Mouse (Mus musculus) limb, embryonic 11.5 days (tissue): ENCODE results near the gene Ces4a. TPM values are rescaled to one million over a fixed set of nuclear protein-coding genes. Genes with fewer than 3 reads are reported as not detected.

ENCODE experiments used
- ATAC-seq: fragments of 200-750 bp; cut with Nextera tagmentation; 2 replicates; pipeline ENCODE4 v1.8.0; 2017; ENCODE audit warnings: low read depth; ENCODE audit not compliant: insufficient number of reproducible peaks, low FRiP score, low TSS enrichment
- DNase-seq: peaks from one replicate; pipeline ENCODE4 v3.0.0-alpha.2; 2015; ENCODE audit warnings: low spot score
- H3K27ac ChIP-seq: fragments of 300-500 bp; sonication (generic); replicated peaks from 2 replicates; pipeline ENCODE4 v1.5.1; 2014; ENCODE audit warnings: low read depth, mild to moderate bottlenecking, low read length
- H3K27me3 ChIP-seq: fragments of 300-500 bp; sonication (generic); 2 replicates; pipeline ENCODE4 v1.6.1; 2014; ENCODE audit warnings: mild to moderate bottlenecking, low read length, mixed read lengths; ENCODE audit not compliant: control insufficient read depth, insufficient read depth
- H3K36me3 ChIP-seq: fragments of 300-500 bp; sonication (generic); 2 replicates; pipeline ENCODE4 v1.6.1; 2014; ENCODE audit warnings: mild to moderate bottlenecking, low read length, moderate library complexity, mixed read lengths; ENCODE audit not compliant: control insufficient read depth, insufficient read depth
- H3K4me1 ChIP-seq: fragments of 300-500 bp; sonication (generic); 2 replicates; pipeline ENCODE4 v1.6.1; 2014; ENCODE audit warnings: low read length, mixed read lengths; ENCODE audit not compliant: control insufficient read depth, insufficient read depth
- H3K4me2 ChIP-seq: fragments of 300-500 bp; sonication (generic); 2 replicates; pipeline ENCODE4 v1.6.1; 2014; ENCODE audit warnings: low read depth, mild to moderate bottlenecking, moderate library complexity; ENCODE audit not compliant: severe bottlenecking
- H3K4me3 ChIP-seq: fragments of 300-500 bp; sonication (generic); 2 replicates; pipeline ENCODE4 v1.5.1; 2014; ENCODE audit warnings: low read depth, low read length
- H3K9ac ChIP-seq: fragments of 300-500 bp; sonication (generic); 2 replicates; pipeline ENCODE4 v1.6.1; 2014; ENCODE audit warnings: mild to moderate bottlenecking, low read length
- H3K9me3 ChIP-seq: fragments of 300-500 bp; sonication (generic); 2 replicates; pipeline ENCODE4 v1.6.1; 2016; ENCODE audit warnings: low read length; ENCODE audit not compliant: control insufficient read depth
- WGBS: fragments of 180-500 bp; shearing (Covaris S2); extraction: QIAGEN DNeasy Blood & Tissue Kit; methylation state at CpG from one replicate; pipeline ENCODE4 v1.1.7; 2014; 5-methylcytosine and 5-hydroxymethylcytosine counted together
- polyA plus RNA-seq: library from polyadenylated mRNA; unstranded; fragments of >200 nt; fragmentation: Nextera tagmentation; extraction: Ambion mirVana; gene quantifications from 2 replicates; pipeline ENCODE4 v1.2.1, GENCODE M21; 2014

The Ces4a gene
- polyA plus RNA-seq, 1 experiment from 2014 or later, result not detected

- WGBS, result 71% methylated on average over 3 of the region's 3 CpGs
Measured at GRCm38 (mm10) chr8:105158084-105158483, 26.5 kb downstream of the Ces4a start.

GRCm38 (mm10) chr8:105161121-105161652 is 29.6 kb downstream of the Ces4a start:
- ATAC-seq (no peak), DNase-seq (no peak)
- Histone ChIP-seq H3K9ac (no peak overlapping the region), H3K4me1 (0 out of 2 replicates have a peak, but pooled peaks cover 2% of the 10 kb centered on the region), H3K4me2 (no peak overlapping the region), H3K9me3 (no peaks in the 10 kb centered on the region), H3K4me3 (no peak overlapping the region), H3K27me3 (no peaks in the 10 kb centered on the region), H3K27ac (no peak overlapping the region), H3K36me3 (no peaks in the 10 kb centered on the region)
- WGBS, result 58% methylated on average over 3 of the region's 3 CpGs

More at GRCm38 (mm10) chr8:105158084-105158483, 26.5 kb downstream of the Ces4a start:
- H3K4me1 ChIP-seq, result 0 out of 2 replicates have a peak, but pooled peaks cover 3% of the 10 kb centered on the region
- no peak overlapping the region for H3K9ac ChIP-seq
- H3K9me3 ChIP-seq, result no peaks in the 10 kb centered on the region
- H3K27ac ChIP-seq, result no peak overlapping the region
- DNase-seq (no peak), ATAC-seq (no peak)
- no peak overlapping the region for H3K4me2 ChIP-seq
- H3K36me3 ChIP-seq, result no peaks in the 10 kb centered on the region
- no peak overlapping the region for H3K4me3 ChIP-seq
- no peaks in the 10 kb centered on the region for H3K27me3 ChIP-seq

GRCm38 (mm10) chr8:105164272-105164902 is 32.8 kb downstream of the Ces4a start:
- no peak overlapping the region for H3K9ac ChIP-seq
- no peak overlapping the region for H3K4me2 ChIP-seq
- no peaks in the 10 kb centered on the region for H3K36me3 ChIP-seq
- no peaks in the 10 kb centered on the region for H3K27me3 ChIP-seq
- H3K27ac ChIP-seq, result no peak overlapping the region; the same call in 1 of the 2 replicates
- ATAC-seq (peak; percentile 70; the same call in 1 of the 2 replicates), DNase-seq (peak; percentile 54)
- peaks cover 3% of the 10 kb centered on the region for H3K4me1 ChIP-seq
- no peaks in the 10 kb centered on the region for H3K9me3 ChIP-seq
- no peak overlapping the region for H3K4me3 ChIP-seq
- WGBS, result 9% methylated on average over 6 of the region's 6 CpGs

DNA sequence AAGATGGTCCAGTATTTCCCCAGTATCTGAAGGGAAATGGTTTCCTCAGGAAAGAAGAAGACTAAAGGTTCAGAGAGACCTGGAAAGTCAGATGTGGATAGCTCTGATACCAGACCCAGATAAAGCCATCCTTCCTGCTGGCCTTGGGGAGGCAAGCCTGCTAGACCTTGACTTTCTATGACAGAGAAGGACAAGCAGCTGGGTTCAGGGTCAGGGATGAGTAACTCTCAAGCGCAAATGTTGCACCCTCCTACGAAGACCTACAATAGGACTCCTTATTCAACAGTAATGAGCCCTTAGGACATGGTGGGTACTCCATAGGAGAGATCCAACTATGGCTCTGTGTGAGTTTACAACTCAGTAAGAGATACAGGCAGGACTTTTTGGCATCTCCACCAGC is 33.6 kb downstream of the Ces4a start:
- no peak for ATAC-seq
- 96% methylated on average over 2 of the region's 2 CpGs for WGBS
- H3K9me3 ChIP-seq, result no peaks in the 10 kb centered on the region
- peaks cover 6% of the 10 kb centered on the region for H3K4me1 ChIP-seq
- no peak overlapping the region; the same call in 1 of the 2 replicates for H3K27ac ChIP-seq
- H3K27me3 ChIP-seq, result no peaks in the 10 kb centered on the region
- H3K4me2 ChIP-seq, result no peak overlapping the region
- H3K9ac ChIP-seq, result no peak overlapping the region
- H3K36me3 ChIP-seq, result no peaks in the 10 kb centered on the region
- no peak for DNase-seq
- no peak overlapping the region for H3K4me3 ChIP-seq

DNA sequence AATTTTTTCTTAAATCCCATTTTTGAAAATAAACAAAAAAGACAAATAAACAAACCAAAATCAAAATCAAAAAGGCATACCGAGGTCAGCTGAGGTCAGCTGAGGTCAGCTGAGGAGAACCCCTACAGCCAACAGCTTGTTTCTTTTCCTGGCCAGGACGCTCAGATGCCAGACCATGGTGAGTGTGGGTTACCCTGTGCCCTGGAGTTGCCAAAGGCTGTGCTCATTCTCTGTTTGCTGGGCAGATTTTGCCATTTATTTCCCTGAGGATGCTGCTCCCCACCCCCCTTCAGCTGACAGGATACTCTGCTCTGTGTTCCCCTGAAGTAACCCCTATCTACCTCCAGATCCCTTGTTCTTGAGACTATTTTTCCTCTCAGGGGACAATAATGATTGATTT is 35.5 kb downstream of the Ces4a start:
- Histone ChIP-seq H3K27me3 (no peaks in the 10 kb centered on the region), H3K4me1 (peaks cover 6% of the 10 kb centered on the region), H3K27ac (no peak overlapping the region), H3K36me3 (no peaks in the 10 kb centered on the region), H3K4me2 (no peak overlapping the region), H3K9ac (no peak overlapping the region), H3K9me3 (no peaks in the 10 kb centered on the region), H3K4me3 (no peak overlapping the region)
- DNase-seq (no peak), ATAC-seq (no peak)
- WGBS, result 79% methylated on average over 2 of the region's 2 CpGs

DNA sequence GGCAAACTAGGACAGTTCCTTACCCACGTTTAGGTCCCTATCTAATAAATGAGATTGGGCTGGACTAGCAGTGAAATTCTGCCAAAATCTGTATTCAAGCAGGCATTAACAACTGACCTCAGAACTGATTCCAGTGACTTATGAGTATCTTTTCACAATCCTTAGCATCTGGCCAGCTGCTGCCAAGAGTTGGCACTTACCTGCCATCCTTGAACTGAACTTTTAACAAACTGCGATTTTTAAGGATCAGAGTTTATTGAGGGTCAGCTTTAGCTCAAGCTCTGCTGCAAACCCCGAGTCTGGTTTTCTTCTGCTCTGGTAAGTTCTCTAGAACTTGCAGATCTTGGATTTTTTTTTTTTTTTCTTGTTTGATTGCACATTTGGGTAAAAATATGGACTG is 38.0 kb downstream of the Ces4a start:
- no peak overlapping the region for H3K4me3 ChIP-seq

GRCm38 (mm10) chr8:105170041-105170380 is 38.4 kb downstream of the Ces4a start:
- ATAC-seq, result peak; percentile 49; the same call in 1 of the 2 replicates
- peak overlapping the region; percentile 65 for H3K4me2 ChIP-seq
- peak overlapping the region; percentile 96 for H3K4me3 ChIP-seq
- peak overlapping the region; percentile 97 for H3K27ac ChIP-seq
- peak overlapping the region; percentile 97 for H3K9ac ChIP-seq
- 6% methylated on average over 5 of the region's 5 CpGs for WGBS
- no peaks in the 10 kb centered on the region for H3K9me3 ChIP-seq
- H3K4me1 ChIP-seq, result peaks cover 7% of the 10 kb centered on the region
- H3K27me3 ChIP-seq, result no peaks in the 10 kb centered on the region
- H3K36me3 ChIP-seq, result no peaks in the 10 kb centered on the region
- DNase-seq, result no peak

More for the DNA sequence above, 38.0 kb downstream of the Ces4a start:
- no peak for ATAC-seq
- peaks cover 9% of the 10 kb centered on the region for H3K4me1 ChIP-seq
- no peak for DNase-seq
- H3K27ac ChIP-seq, result no peak overlapping the region; the same call in 1 of the 2 replicates
- 0 out of 2 replicates have a peak overlapping the region, but pooled peaks have one; percentile 16 for H3K4me2 ChIP-seq
- H3K36me3 ChIP-seq, result no peaks in the 10 kb centered on the region
- 38% methylated on average over 3 of the region's 3 CpGs for WGBS
- H3K27me3 ChIP-seq, result no peaks in the 10 kb centered on the region
- no peak overlapping the region for H3K9ac ChIP-seq
- H3K9me3 ChIP-seq, result no peaks in the 10 kb centered on the region

DNA sequence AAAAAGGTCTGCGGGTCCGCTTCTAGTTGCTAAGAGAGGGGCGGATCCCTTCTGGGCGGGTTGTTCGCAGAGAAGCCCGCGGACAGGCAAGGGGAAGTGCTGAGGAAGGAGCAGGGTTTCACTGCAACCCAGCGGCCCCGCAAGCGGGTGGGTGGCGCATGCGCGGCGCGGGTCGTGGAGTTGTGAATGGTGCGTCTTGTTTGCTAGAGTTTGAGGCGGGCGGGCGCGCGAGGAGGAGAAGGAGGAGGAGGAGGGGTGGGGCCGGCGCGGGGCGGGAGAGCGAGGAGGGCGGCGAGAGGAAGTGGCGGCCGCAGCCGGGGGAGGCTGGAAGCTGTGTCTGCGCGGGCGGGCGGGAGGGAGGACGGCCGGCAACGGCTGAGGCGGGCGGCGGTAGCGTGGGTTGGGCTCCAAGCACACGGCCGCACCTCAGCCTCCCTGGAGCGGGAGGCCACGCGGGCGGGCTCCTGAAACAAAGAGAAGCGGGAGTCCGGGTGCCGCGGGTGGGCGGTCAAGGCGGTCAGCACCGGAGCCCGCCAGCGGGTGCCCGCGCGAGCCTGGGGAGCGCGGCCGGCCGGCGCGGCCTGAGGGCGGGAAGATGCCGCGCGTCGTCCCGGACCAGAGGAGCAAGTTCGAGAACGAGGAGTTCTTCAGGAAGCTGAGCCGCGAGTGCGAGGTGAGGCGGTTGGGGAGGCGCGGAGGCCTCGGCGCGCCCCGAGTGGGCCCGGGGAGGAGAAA is 38.9 kb downstream of the Ces4a start, which contains the start of gene Cbfb:
Gene Cbfb (plus strand): TSS at position 294 of the 735 bp plus-strand sequence.
- peak; percentile 95 for ATAC-seq
- Histone ChIP-seq H3K27me3 (no peaks in the 10 kb centered on the region), H3K4me1 (peaks cover 7% of the 10 kb centered on the region), H3K4me3 (peak within 1 kb of the TSS; percentile 96), H3K9me3 (no peaks in the 10 kb centered on the region), H3K27ac (peak within 1 kb of the TSS; percentile 97), H3K36me3 (no peaks in the 10 kb centered on the region), H3K4me2 (peak within 1 kb of the TSS; percentile 65), H3K9ac (peak within 1 kb of the TSS; percentile 97)
- peak; percentile 99 for DNase-seq
- under 1% methylated on average over 66 of the region's 86 CpGs for WGBS
